Mouse (Mus musculus) gastrocnemius, adult 2 months (tissue): ENCODE data around the gene Rrm2. TPM values are rescaled to one million over a fixed set of nuclear protein-coding genes. Genes with fewer than 3 reads are reported as not detected.
A peak's percentile ranks its signal among the peaks of the same experiment; 100 is the strongest.
"Not testable (repeated sequence)": the region's sequence is repeated elsewhere in the genome, so short reads cannot be mapped to it uniquely, and the experiment has no call there.

Experiments used
- DNase-seq: peaks from one replicate; pipeline ENCODE4 v3.0.0; 2022
- H3K27ac ChIP-seq: fragments of 200-600 bp; 2 replicates; pipeline ENCODE4 v1.8.1; 2022; ENCODE audit warnings: mild to moderate bottlenecking
- H3K4me3 ChIP-seq: fragments of 200-600 bp; 2 replicates; pipeline ENCODE4 v1.8.1; 2022; ENCODE audit warnings: mild to moderate bottlenecking, moderate library complexity
- CTCF ChIP-seq: fragments of 200-600 bp; IDR thresholded peaks from 2 replicates; pipeline ENCODE4 v1.8.1; 2022; ENCODE audit warnings: antibody characterized with exemption, mild to moderate bottlenecking, moderate library complexity
- intact Hi-C: fragments of 180-260 bp; cut with DNase I; formaldehyde crosslinking; loops from one replicate; pipeline ENCODE4 v1.15.1; 2025
- total RNA-seq, 2 experiments: library from RNA; stranded (reverse); gene quantifications; 2 replicates each; pipeline ENCODE4 v1.2.3; 2021

Rrm2 gene
- total RNA-seq, 2 experiments from 2014 or later = 0.89 to 1.1 TPM

DNA sequence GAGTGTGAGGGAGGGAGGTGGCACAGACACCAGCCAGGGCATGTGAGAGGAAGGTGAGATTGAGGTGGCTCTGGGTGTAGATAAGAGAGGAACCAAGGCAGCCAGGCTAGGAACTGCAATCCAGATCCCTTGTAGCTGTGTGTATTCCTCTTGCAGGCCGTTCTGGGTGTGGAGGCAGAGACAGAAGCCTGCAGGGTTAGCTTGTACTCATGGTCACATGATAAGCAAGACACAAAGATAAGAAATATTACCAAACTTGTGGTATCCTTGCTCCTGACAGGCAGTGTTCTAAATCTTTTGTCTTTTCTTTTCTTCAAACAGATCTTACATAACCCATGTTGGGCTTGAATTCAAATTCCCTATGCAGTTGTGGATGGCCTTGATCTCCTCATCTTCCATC is 31.9 kb downstream of the Rrm2 start:
- intact Hi-C loops = no loop called here
- no peak for DNase-seq
- TF ChIP-seq CTCF = no peak
- Histone ChIP-seq H3K4me3 (no peak overlapping the region), H3K27ac (no peak overlapping the region)

DNA sequence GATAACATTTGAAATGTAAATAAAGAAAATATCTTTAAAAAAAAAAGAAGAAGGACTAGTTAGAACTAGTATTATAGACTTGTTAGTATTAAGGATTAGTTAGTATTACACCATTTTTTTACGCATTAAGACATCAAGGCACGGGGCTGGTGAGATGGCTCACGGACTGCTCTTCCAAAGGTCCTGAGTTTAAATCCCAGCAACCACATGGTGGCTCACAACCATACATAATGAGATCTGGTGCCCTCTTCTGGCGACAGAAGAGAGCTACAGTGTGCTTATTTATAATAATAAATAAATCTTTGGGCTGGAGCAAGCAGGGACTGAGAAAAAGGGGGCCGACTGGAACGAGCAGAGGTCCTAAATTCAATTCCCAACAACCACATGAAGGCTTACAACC is 33.5 kb downstream of the Rrm2 start:
- H3K4me3 ChIP-seq, H3K27ac ChIP-seq, intact Hi-C loops, DNase-seq: not testable (repeated sequence)
- TF ChIP-seq CTCF = peak; percentile 31; the same call in 1 of the 2 replicates

DNA sequence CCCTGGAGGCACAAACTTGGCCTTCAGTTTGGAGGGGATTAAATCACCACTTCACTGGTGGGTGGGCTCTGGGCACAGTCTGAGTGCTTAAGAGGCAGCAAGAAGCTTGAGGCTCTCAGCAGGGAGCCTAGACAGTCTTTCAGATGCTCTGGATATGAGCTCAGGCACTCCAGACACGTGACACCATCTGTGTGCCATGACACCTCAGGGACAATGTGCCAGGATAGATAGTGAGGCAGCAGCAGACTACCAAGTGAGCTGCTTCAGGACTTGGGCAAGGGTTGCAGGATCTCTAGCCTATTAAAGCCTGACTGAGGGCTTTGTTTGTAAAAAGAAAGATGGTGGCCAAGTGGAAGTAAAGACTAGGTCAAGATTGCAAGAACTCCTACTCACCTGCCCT is 36.3 kb downstream of the Rrm2 start:
- no peak for TF ChIP-seq CTCF
- intact Hi-C loops = no loop called here
- no peak for DNase-seq
- H3K27ac ChIP-seq = no peak overlapping the region
- no peak overlapping the region for H3K4me3 ChIP-seq

DNA sequence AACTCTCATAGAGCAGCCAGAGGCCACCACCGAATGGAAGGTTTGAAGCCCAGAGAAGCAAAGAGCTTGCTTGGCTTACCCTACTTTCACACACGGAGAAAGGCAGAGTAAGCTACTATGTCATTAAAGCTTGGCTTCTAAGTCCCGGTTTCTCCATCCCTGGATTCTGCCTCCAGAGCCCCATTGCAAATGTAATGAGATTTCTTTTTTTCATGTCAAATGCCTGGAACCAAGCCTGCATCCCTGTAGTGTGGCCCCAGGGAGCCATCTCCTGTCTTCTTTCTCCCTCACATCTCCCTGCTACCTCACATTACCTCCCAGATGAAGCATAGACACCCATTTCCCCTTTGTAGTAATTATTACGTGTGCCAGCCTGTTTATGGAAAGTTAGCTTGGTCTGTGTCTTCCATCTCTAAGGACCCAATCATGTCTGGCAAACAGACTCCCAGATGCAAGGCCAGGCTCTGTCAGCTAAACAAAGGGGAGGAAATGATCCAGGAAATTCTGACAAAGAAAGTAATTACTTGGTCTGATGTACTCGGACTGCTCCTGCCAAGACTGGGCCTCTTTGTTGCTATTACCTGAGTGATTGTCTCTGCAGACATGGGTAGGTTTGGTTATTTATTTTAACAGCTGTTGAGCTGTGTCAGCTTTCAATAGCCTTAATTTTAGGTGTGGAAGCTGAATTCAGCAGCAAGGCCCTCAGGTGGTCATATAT is 38.7 kb downstream of the Rrm2 start:
- Histone ChIP-seq H3K27ac (peak overlapping the region; percentile 67; the same call in 1 of the 2 replicates), H3K4me3 (no peak overlapping the region)
- no peak for DNase-seq
- intact Hi-C loops = no loop called here
- no peak for TF ChIP-seq CTCF

DNA sequence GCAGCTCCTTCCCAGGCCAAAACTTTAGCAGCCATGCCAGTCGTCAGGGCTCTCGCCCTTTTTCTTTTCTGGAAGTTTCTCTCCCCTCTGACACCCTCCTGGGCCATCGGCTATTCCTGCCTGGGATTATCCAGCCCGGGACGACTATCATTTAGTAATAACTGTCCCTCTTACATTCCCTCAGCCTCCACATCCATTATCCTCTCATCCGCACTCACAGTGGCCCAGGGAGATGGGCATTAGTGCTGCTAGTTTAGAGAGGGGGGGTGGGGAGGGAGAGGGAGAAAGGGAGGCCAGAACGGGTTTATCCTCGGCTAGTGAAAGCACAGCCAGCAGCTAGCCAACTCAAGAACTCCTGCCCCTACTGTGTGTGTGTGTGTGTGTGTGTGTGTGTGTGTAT is 39.3 kb downstream of the Rrm2 start:
- DNase-seq = no peak
- TF ChIP-seq CTCF = no peak
- Histone ChIP-seq H3K27ac (peak overlapping the region; percentile 67; the same call in 1 of the 2 replicates), H3K4me3 (no peak overlapping the region)
- intact Hi-C loops = no loop called here

DNA sequence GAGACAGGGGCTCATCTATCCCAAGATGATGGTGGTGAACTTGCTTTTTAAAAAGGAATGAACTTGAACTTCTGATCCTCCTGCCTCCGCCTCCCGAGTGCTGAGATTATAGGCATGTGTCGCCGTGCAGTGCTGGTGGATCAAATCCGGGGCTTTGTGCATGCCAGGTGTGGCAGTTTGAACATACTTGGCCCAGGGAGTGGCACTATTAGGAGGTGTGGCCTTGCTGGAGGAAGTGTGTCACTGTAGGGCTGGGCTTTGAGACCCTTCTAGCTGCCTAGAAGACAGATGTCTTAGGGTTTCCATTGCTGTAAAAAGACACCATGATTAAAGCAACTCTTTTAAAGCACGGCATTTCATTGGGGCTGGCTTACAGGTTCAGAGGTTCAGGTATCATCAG is 42.5 kb downstream of the Rrm2 start:
- DNase-seq = no peak
- no peak overlapping the region for H3K27ac ChIP-seq
- no peak for TF ChIP-seq CTCF
- no peak overlapping the region for H3K4me3 ChIP-seq
- intact Hi-C loops = no loop called here

DNA sequence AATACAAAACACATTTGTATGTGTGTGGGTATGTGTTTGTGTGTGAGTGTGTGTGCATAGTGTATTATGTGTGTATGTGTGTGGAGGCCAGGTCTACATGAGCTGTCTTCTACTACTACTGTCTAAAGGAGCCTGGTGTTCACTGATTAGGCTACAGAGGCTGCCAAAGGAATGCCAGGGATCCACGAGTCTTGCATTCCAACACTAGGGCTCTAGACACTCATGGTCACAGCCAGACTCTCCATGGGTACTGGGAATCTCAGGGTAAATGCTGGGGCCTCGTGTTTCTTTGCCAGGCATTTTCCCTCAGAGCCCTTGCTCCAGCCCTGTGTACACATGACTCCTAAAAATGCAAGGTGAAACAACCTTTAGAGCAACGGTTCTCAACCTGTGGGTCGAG is 45.6 kb downstream of the Rrm2 start:
- Histone ChIP-seq H3K27ac (no peak overlapping the region), H3K4me3 (no peak overlapping the region)
- intact Hi-C loops = no loop called here
- no peak for TF ChIP-seq CTCF
- no peak for DNase-seq

DNA sequence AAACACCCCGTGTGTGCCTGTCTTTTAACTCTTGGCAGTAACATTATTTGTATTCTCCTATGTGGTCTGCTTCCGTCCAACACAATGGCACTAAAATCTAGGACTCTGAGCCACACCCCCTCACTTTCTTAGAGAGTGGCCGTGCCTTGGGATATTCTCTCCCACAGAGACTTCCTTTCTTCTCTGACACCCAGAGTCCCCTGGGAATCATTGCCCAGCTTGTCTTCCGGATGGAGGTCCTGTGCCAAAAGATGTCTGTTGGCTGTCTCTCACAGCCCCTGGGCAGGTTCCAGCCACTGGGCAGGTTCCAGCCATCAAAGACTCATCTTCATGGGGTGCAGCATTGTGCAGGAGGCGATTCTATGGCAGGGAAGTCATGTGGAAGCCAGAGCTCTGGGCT is 46.7 kb downstream of the Rrm2 start:
- TF ChIP-seq CTCF = no peak
- Histone ChIP-seq H3K27ac (no peak overlapping the region), H3K4me3 (no peak overlapping the region)
- no peak for DNase-seq
- intact Hi-C loops = no loop called here

DNA sequence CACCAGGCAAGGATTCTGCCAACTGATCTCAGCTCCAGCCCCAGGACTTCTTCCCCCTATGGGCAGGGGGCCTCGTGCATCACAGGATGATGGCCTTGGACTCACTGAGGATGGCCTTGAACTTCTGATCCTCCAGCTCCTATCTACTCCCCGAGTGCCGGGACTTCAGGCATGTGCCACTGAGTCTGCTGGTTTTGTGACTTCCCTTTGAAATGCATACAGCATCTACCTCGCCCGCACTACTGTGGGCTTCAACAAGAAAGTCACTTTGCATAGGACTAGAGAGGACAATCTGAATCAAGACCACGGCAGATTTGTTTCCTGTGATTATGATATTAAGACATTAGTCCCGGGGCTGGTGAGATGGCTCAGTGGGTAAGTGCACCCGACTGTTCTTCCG is 47.4 kb downstream of the Rrm2 start:
- Histone ChIP-seq H3K4me3 (no peak overlapping the region), H3K27ac (no peak overlapping the region)
- no peak for DNase-seq
- intact Hi-C loops = no loop called here
- TF ChIP-seq CTCF = no peak

DNA sequence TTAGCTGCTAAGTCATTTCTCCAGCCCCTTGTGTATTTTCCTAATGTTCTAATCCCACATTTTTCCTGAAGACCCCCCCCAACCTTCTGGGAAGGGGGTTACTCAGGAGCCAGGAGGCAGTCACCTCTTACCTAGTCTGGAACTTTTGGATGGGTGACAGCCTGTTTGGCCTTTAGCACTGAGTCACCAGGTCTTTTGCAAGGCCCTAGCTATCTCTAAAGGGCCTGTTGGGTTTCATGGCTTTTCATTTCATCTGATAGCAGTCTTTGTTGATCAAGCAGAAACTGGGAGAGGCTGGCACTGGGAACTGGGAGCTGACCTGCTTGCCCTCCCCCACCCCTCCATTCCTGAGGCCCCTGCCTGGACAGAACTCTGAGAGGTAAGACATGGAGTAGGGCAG is 49.3 kb downstream of the Rrm2 start:
- DNase-seq = no peak
- intact Hi-C loops = no loop called here

DNA sequence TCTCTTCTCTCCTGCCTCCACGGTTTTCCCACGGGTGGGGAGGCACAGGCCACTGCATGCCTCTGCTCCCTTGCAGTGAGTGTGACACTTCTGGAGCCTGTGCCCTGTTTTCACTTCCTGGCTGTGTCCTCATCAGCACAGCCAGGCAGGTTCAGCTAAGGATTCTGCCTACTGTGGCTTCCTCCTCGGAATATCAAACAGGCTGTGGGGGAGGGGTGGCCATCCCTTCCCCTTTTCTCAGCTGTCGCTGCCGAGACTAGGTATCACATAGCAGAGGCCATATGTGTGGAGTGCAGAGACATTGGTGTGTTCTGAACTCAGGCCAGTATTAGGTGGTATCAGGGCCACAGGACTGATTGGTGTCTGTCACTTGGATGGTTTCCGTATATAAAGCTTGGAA is 50.3 kb downstream of the Rrm2 start:
- DNase-seq = peak; percentile 40
- TF ChIP-seq CTCF = no peak
- Histone ChIP-seq H3K4me3 (no peak overlapping the region), H3K27ac (no peak overlapping the region)
- intact Hi-C loops = no loop called here

More for the DNA sequence above, 49.3 kb downstream of the Rrm2 start:
- H3K27ac ChIP-seq = no peak overlapping the region
- H3K4me3 ChIP-seq = no peak overlapping the region
- no peak for TF ChIP-seq CTCF

DNA sequence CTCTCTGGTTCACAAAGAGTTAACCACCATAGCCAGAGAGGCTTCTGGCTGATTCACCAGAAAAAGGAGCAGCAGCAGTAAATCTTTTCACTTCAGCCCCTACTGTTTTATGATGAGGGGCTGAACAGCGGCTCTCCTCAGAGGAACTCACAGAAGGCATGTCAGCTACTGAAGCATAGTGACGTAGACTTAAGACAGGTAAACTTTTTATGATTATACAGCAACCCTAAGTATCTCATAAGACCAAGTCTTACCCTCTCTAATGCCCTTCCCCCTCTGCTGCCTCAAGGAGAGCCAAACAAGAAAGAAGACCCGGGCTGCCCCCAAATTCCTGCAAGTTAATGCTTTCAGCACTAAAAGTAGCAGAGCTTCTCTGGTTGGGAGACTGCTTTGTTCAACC is 54.2 kb downstream of the Rrm2 start:
- H3K4me3 ChIP-seq = no peak overlapping the region

More for the DNA sequence above, 54.2 kb downstream of the Rrm2 start:
- intact Hi-C loops = no loop called here
- no peak overlapping the region for H3K27ac ChIP-seq
- no peak for DNase-seq
- TF ChIP-seq CTCF = no peak

Other genes with a start within 250 kb of the Rrm2 start
- 1 to 10 TPM; 7.2 to 8.9 TPM for gene Taf1b, start 209.9 kb upstream of the Rrm2 start, total RNA-seq
- under 1 TPM; 0.17 to 0.59 TPM for gene Grhl1, start 136.0 kb upstream of the Rrm2 start, total RNA-seq
- gene Klf11, start 57.0 kb upstream of the Rrm2 start, total RNA-seq = 1 to 10 TPM; 4.1 to 7.9 TPM
- gene Cys1, start 26.4 kb upstream of the Rrm2 start, total RNA-seq = 1 to 10 TPM; 1.8 to 2.7 TPM
- gene Mboat2, start 122.6 kb downstream of the Rrm2 start, total RNA-seq = 1 to 10 TPM in 1 of 2 experiments, under 1 TPM in 1; 0.46 to 1.1 TPM